Mouse (Mus musculus) forebrain, embryonic 16.5 days (tissue): ENCODE measurements at regions not wholly inside any gene's neighbourhood (a gene's known extent, or its start where the extent isn't known, plus 50 kb on each side); places are given as distances from the start of the nearest gene placed in this dataset.

Experiments
- ATAC-seq: fragments of 200-750 bp; cut with Nextera tagmentation; 2 replicates; pipeline ENCODE4 v1.8.0; 2017; ENCODE audit warnings: mild to moderate bottlenecking, moderate library complexity
- H3K27ac ChIP-seq: fragments of 300-500 bp; sonication (generic); 2 replicates; pipeline ENCODE4 v1.5.1; 2014; ENCODE audit warnings: low read length, control low read depth
- H3K27me3 ChIP-seq: fragments of 300-500 bp; sonication (generic); replicated peaks from 2 replicates; pipeline ENCODE4 v1.6.1; 2014; ENCODE audit warnings: low read length; ENCODE audit not compliant: control insufficient read depth, insufficient read depth
- H3K36me3 ChIP-seq: fragments of 300-500 bp; sonication (generic); 2 replicates; pipeline ENCODE4 v1.6.1; 2014; ENCODE audit not compliant: control insufficient read depth, insufficient read depth
- H3K4me1 ChIP-seq: fragments of 300-500 bp; sonication (generic); replicated peaks from 2 replicates; pipeline ENCODE4 v1.6.1; 2014; ENCODE audit warnings: low read length; ENCODE audit not compliant: control insufficient read depth, insufficient read depth
- H3K4me2 ChIP-seq: fragments of 300-500 bp; sonication (generic); 2 replicates; pipeline ENCODE4 v1.6.1; 2014; ENCODE audit warnings: mild to moderate bottlenecking, low read length, control low read depth
- H3K4me3 ChIP-seq: fragments of 300-500 bp; sonication (generic); replicated peaks from 2 replicates; pipeline ENCODE4 v1.5.1; 2014; ENCODE audit warnings: mild to moderate bottlenecking, low read length, control low read depth
- H3K9ac ChIP-seq: fragments of 300-500 bp; sonication (generic); replicated peaks from 2 replicates; pipeline ENCODE4 v1.6.1; 2014; ENCODE audit warnings: low read depth, low read length, control low read depth
- H3K9me3 ChIP-seq: fragments of 300-500 bp; sonication (generic); 2 replicates; pipeline ENCODE4 v1.6.1; 2016; ENCODE audit warnings: low read length; ENCODE audit not compliant: control insufficient read depth
- WGBS: fragments of 180-500 bp; shearing (Covaris S2); extraction: QIAGEN DNeasy Blood & Tissue Kit; methylation state at CpG from one replicate; pipeline ENCODE4 v1.1.7; 2014; 5-methylcytosine and 5-hydroxymethylcytosine counted together

GRCm38 (mm10) chr12:96154095-96154494 is 462.1 kb downstream of the Flrt2 start:
- no peak overlapping the region for H3K27ac ChIP-seq
- 76% methylated on average over 3 of the region's 3 CpGs for WGBS
- no peaks in the 10 kb centered on the region for H3K27me3 ChIP-seq
- no peak for ATAC-seq
- H3K4me3 ChIP-seq, result no peak overlapping the region
- H3K36me3 ChIP-seq, result no peaks in the 10 kb centered on the region
- H3K9me3 ChIP-seq, result no peaks in the 10 kb centered on the region
- no peak overlapping the region for H3K9ac ChIP-seq
- no peaks in the 10 kb centered on the region for H3K4me1 ChIP-seq
- no peak overlapping the region for H3K4me2 ChIP-seq

- Histone ChIP-seq H3K27ac (no peak overlapping the region), H3K4me2 (no peak overlapping the region), H3K9me3 (no peaks in the 10 kb centered on the region), H3K4me1 (no peaks in the 10 kb centered on the region), H3K27me3 (no peaks in the 10 kb centered on the region), H3K4me3 (no peak overlapping the region), H3K36me3 (no peaks in the 10 kb centered on the region), H3K9ac (no peak overlapping the region)
- ATAC-seq, result no peak
- 71% methylated on average over 1 of the region's 1 CpGs for WGBS
Observed at GRCm38 (mm10) chr12:96167551-96167950, 475.5 kb downstream of the Flrt2 start.

- no peak for ATAC-seq
- Histone ChIP-seq H3K4me1 (no peaks in the 10 kb centered on the region), H3K9me3 (no peaks in the 10 kb centered on the region), H3K27ac (no peak overlapping the region), H3K36me3 (no peaks in the 10 kb centered on the region), H3K27me3 (no peaks in the 10 kb centered on the region), H3K4me2 (no peak overlapping the region), H3K4me3 (no peak overlapping the region), H3K9ac (no peak overlapping the region)
- 82% methylated on average over 1 of the region's 1 CpGs for WGBS
Observed at GRCm38 (mm10) chr12:96198928-96199327, 506.9 kb downstream of the Flrt2 start.

GRCm38 (mm10) chr12:96201855-96202254 is 509.8 kb downstream of the Flrt2 start:
- ATAC-seq, result no peak
- Histone ChIP-seq H3K36me3 (no peaks in the 10 kb centered on the region), H3K9ac (no peak overlapping the region), H3K9me3 (no peaks in the 10 kb centered on the region), H3K4me1 (no peaks in the 10 kb centered on the region), H3K4me2 (no peak overlapping the region), H3K27ac (no peak overlapping the region), H3K4me3 (no peak overlapping the region), H3K27me3 (no peaks in the 10 kb centered on the region)
- WGBS, result 92% methylated on average over 1 of the region's 1 CpGs

- Histone ChIP-seq H3K4me3 (no peak overlapping the region), H3K27me3 (no peaks in the 10 kb centered on the region), H3K4me1 (no peaks in the 10 kb centered on the region), H3K36me3 (no peaks in the 10 kb centered on the region), H3K4me2 (no peak overlapping the region), H3K27ac (no peak overlapping the region), H3K9me3 (no peaks in the 10 kb centered on the region), H3K9ac (no peak overlapping the region)
- no peak for ATAC-seq
- 87% methylated on average over 1 of the region's 1 CpGs for WGBS
Observed at GRCm38 (mm10) chr12:96226446-96226845, 534.4 kb downstream of the Flrt2 start.

GRCm38 (mm10) chr12:96228714-96229113 is 536.7 kb downstream of the Flrt2 start:
- H3K27ac ChIP-seq, result no peak overlapping the region
- H3K36me3 ChIP-seq, result no peaks in the 10 kb centered on the region
- no peaks in the 10 kb centered on the region for H3K9me3 ChIP-seq
- ATAC-seq, result no peak
- no peak overlapping the region for H3K9ac ChIP-seq
- H3K27me3 ChIP-seq, result no peaks in the 10 kb centered on the region
- H3K4me1 ChIP-seq, result no peaks in the 10 kb centered on the region
- no peak overlapping the region for H3K4me3 ChIP-seq
- 95% methylated on average over 3 of the region's 3 CpGs for WGBS
- no peak overlapping the region for H3K4me2 ChIP-seq

- H3K4me1 ChIP-seq, result no peaks in the 10 kb centered on the region
- WGBS, result 91% methylated on average over 1 of the region's 1 CpGs
- no peak for ATAC-seq
- no peak overlapping the region for H3K27ac ChIP-seq
- no peak overlapping the region for H3K4me3 ChIP-seq
- no peaks in the 10 kb centered on the region for H3K27me3 ChIP-seq
- H3K9ac ChIP-seq, result no peak overlapping the region
- H3K9me3 ChIP-seq, result no peaks in the 10 kb centered on the region
- H3K4me2 ChIP-seq, result no peak overlapping the region
- H3K36me3 ChIP-seq, result no peaks in the 10 kb centered on the region
Observed at GRCm38 (mm10) chr12:96235510-96235909, 543.5 kb downstream of the Flrt2 start.

GRCm38 (mm10) chr12:96235996-96236525 is 544.0 kb downstream of the Flrt2 start:
- no peak for ATAC-seq
- 61% methylated on average over 3 of the region's 3 CpGs for WGBS

GRCm38 (mm10) chr12:96239642-96240041 is 547.6 kb downstream of the Flrt2 start:
- Histone ChIP-seq H3K27me3 (no peaks in the 10 kb centered on the region), H3K27ac (no peak overlapping the region), H3K4me1 (no peaks in the 10 kb centered on the region), H3K9ac (no peak overlapping the region), H3K36me3 (no peaks in the 10 kb centered on the region), H3K4me3 (no peak overlapping the region), H3K9me3 (no peaks in the 10 kb centered on the region), H3K4me2 (no peak overlapping the region)
- ATAC-seq, result no peak
- WGBS, result 61% methylated on average over 2 of the region's 2 CpGs

More at GRCm38 (mm10) chr12:96235996-96236525, 544.0 kb downstream of the Flrt2 start:
- Histone ChIP-seq H3K9me3 (no peaks in the 10 kb centered on the region), H3K27me3 (no peaks in the 10 kb centered on the region), H3K36me3 (no peaks in the 10 kb centered on the region), H3K27ac (no peak overlapping the region), H3K4me2 (no peak overlapping the region), H3K4me3 (no peak overlapping the region), H3K9ac (no peak overlapping the region), H3K4me1 (no peaks in the 10 kb centered on the region)

GRCm38 (mm10) chr12:96261978-96262377 is 570.0 kb downstream of the Flrt2 start:
- WGBS, result 75% methylated on average over 4 of the region's 4 CpGs

More at GRCm38 (mm10) chr12:96261978-96262377, 570.0 kb downstream of the Flrt2 start:
- Histone ChIP-seq H3K4me1 (no peaks in the 10 kb centered on the region), H3K27ac (no peak overlapping the region), H3K4me3 (no peak overlapping the region), H3K9me3 (no peaks in the 10 kb centered on the region), H3K36me3 (no peaks in the 10 kb centered on the region), H3K27me3 (no peaks in the 10 kb centered on the region), H3K4me2 (no peak overlapping the region), H3K9ac (no peak overlapping the region)
- no peak for ATAC-seq
